Mouse (Mus musculus): ENCODE measurements around the gene Ripk3.

- no peak for TF ChIP-seq CTCF (IDR thresholded peaks at IDR 0.05; ENCODE audit: borderline replicate concordance, insufficient read depth, low read depth, low read length)
- TF ChIP-seq POLR2A (IDR thresholded peaks at IDR 0.05; ENCODE audit: borderline replicate concordance, insufficient read depth, low read length), result no peak
Measured at GRCm38 (mm10) chr14:55745861-55746237, 42.8 kb downstream of the Ripk3 start.
